In genomic region chr6:115675508-115676336, GRCm38 (mm10) we compare ENCODE assay signal across 8 mouse cellular contexts. TPM values are rescaled to one million over a fixed set of nuclear protein-coding genes. Genes with fewer than 3 reads are reported as not detected.
DNase-seq lines count a peak whose midpoint lies in the region; ATAC-seq and TF ChIP-seq lines count a peak whose summit lies in the region.

No protein-coding gene starts in this region.

- TF ChIP-seq EP300 in stomach, postnatal 0 days (optimal IDR thresholded peaks at IDR 0.05), result no peak

- H3K9ac ChIP-seq in heart, embryonic 14.5 days (ENCODE audit: low read length), result peak overlapping the region; percentile 99
- peak overlapping the region; percentile 100 for H3K9ac ChIP-seq in kidney, postnatal 0 days (ENCODE audit: low read depth, low read length)
- H3K9ac ChIP-seq in liver, embryonic 13.5 days, result peak overlapping the region; percentile 96
- peak overlapping the region; percentile 99 for H3K9ac ChIP-seq in stomach, postnatal 0 days (ENCODE audit: low read length)

- no peaks in the 10 kb centered on the region for H3K9me3 ChIP-seq in forebrain, embryonic 10.5 days
- H3K9me3 ChIP-seq in heart, embryonic 14.5 days (ENCODE audit: control insufficient read depth, low read length), result no peaks in the 10 kb centered on the region
- no peaks in the 10 kb centered on the region for H3K9me3 ChIP-seq in kidney, postnatal 0 days (replicated peaks; ENCODE audit: low read length)
- H3K9me3 ChIP-seq in liver, embryonic 13.5 days (replicated peaks), result no peaks in the 10 kb centered on the region
- H3K9me3 ChIP-seq in stomach, postnatal 0 days (ENCODE audit: control insufficient read depth, low read length), result no peaks in the 10 kb centered on the region

- peak overlapping the region; percentile 95 for H3K4me3 ChIP-seq in brown adipose tissue, adult 24 weeks (ENCODE audit: insufficient read depth, low read depth, low read length)
- H3K4me3 ChIP-seq in forebrain, embryonic 10.5 days, result peak overlapping the region; percentile 97
- H3K4me3 ChIP-seq in heart, embryonic 14.5 days (ENCODE audit: control insufficient read depth in 1 of 2, insufficient read depth in 1 of 2, low read depth in 1 of 2, low read length in 2 of 2), result peak overlapping the region; percentile 86 to 90
- peak overlapping the region; percentile 99 for H3K4me3 ChIP-seq in kidney, postnatal 0 days (replicated peaks; ENCODE audit: low read depth, low read length)
- peak overlapping the region; percentile 91 for H3K4me3 ChIP-seq in liver, embryonic 13.5 days (replicated peaks)
- peak overlapping the region; percentile 100 for H3K4me3 ChIP-seq in stomach, postnatal 0 days (ENCODE audit: low read depth, low read length)

- peaks cover 8% of the 10 kb centered on the region; the same call in 1 of the 2 replicates for H3K36me3 ChIP-seq in forebrain, embryonic 10.5 days (replicated peaks)
- no peaks in the 10 kb centered on the region for H3K36me3 ChIP-seq in heart, embryonic 14.5 days (ENCODE audit: control insufficient read depth, insufficient read depth, low read length)
- no peaks in the 10 kb centered on the region for H3K36me3 ChIP-seq in kidney, postnatal 0 days (ENCODE audit: insufficient read depth, low read length)
- H3K36me3 ChIP-seq in liver, embryonic 13.5 days, result no peaks in the 10 kb centered on the region
- H3K36me3 ChIP-seq in stomach, postnatal 0 days (ENCODE audit: control insufficient read depth, insufficient read depth, low read length), result no peaks in the 10 kb centered on the region

- DNase-seq in CD8-positive naive resting alpha-beta T cell, adult 2 months (ENCODE audit: low read depth in 2 of 2, low spot score in 2 of 2), result peak; percentile 21 to 36
- DNase-seq in forebrain, embryonic 10.5 days (ENCODE audit: extremely low spot score, low spot score), result peak; percentile 67
- DNase-seq in kidney, postnatal 0 days (ENCODE audit: low spot score), result peak; percentile 75
- DNase-seq in liver, embryonic 13.5 days, result peak; percentile 36
- DNase-seq in naive thymus-derived CD4-positive, alpha-beta T cell, adult 2 months (ENCODE audit: low read depth), result peak; percentile 64
- DNase-seq in stomach, postnatal 0 days (ENCODE audit: low spot score), result peak; percentile 64

- H3K4me1 ChIP-seq in brown adipose tissue, adult 24 weeks (ENCODE audit: control insufficient read depth, insufficient read depth, insufficient read length, low read length), result peaks cover 15% of the 10 kb centered on the region
- H3K4me1 ChIP-seq in forebrain, embryonic 10.5 days, result peaks cover 27% of the 10 kb centered on the region
- peaks cover 0 to 21% of the 10 kb centered on the region in 2 experiments; a peak in 2 of 4 replicates for H3K4me1 ChIP-seq in heart, embryonic 14.5 days (ENCODE audit: control insufficient read depth in 2 of 2, insufficient read depth in 2 of 2, low read length in 2 of 2)
- H3K4me1 ChIP-seq in kidney, postnatal 0 days (replicated peaks; ENCODE audit: insufficient read depth, low read length), result peaks cover 9% of the 10 kb centered on the region
- H3K4me1 ChIP-seq in liver, embryonic 13.5 days (replicated peaks), result peaks cover 55% of the 10 kb centered on the region
- no peaks in the 10 kb centered on the region for H3K4me1 ChIP-seq in stomach, postnatal 0 days (replicated peaks; ENCODE audit: control insufficient read depth, insufficient read depth)

- no peak for TF ChIP-seq CTCF in kidney, postnatal 0 days (IDR thresholded peaks at IDR 0.05; ENCODE audit: low read depth)
- TF ChIP-seq CTCF in stomach, postnatal 0 days (IDR thresholded peaks at IDR 0.05; ENCODE audit: low read depth), result no peak

- ATAC-seq in heart, embryonic 14.5 days (ENCODE audit: insufficient number of reproducible peaks, insufficient read depth, low FRiP score, low read depth), result peak; percentile 53
- peak; percentile 47 for ATAC-seq in kidney, postnatal 0 days (replicated peaks; ENCODE audit: low FRiP score, low read depth)
- peak; percentile 55 for ATAC-seq in liver, embryonic 13.5 days (ENCODE audit: low read depth)
- ATAC-seq in stomach, postnatal 0 days (ENCODE audit: low FRiP score, low TSS enrichment), result peak; percentile 43

- WGBS in forebrain, embryonic 10.5 days, result under 1% methylated on average over 53 of the region's 53 CpGs
- WGBS in heart, embryonic 14.5 days, result under 1% methylated on average over 53 of the region's 53 CpGs
- WGBS in kidney, postnatal 0 days, result under 1% methylated on average over 53 of the region's 53 CpGs
- WGBS in liver, embryonic 13.5 days (ENCODE audit: insufficient replicate concordance), result 2% methylated on average over 53 of the region's 53 CpGs
- 0% methylated on average over 43 of the region's 53 CpGs for WGBS in stomach, postnatal 0 days

- peak overlapping the region; percentile 95 for H3K27ac ChIP-seq in brown adipose tissue, adult 24 weeks (replicated peaks; ENCODE audit: low read depth, low read length)
- H3K27ac ChIP-seq in forebrain, embryonic 10.5 days, result peak overlapping the region; percentile 100
- H3K27ac ChIP-seq in heart, embryonic 14.5 days (replicated peaks in 1 of 2; ENCODE audit: control insufficient read depth in 1 of 2, insufficient read depth in 1 of 2, low read depth in 2 of 2, low read length in 2 of 2), result peak overlapping the region; percentile 91 to 97
- peak overlapping the region; percentile 99 for H3K27ac ChIP-seq in kidney, postnatal 0 days
- H3K27ac ChIP-seq in liver, embryonic 13.5 days, result peak overlapping the region; percentile 96
- peak overlapping the region; percentile 99 for H3K27ac ChIP-seq in stomach, postnatal 0 days (replicated peaks)

- H3K4me2 ChIP-seq in heart, embryonic 14.5 days (ENCODE audit: low read length), result peak overlapping the region; percentile 79
- peak overlapping the region; percentile 90 for H3K4me2 ChIP-seq in kidney, postnatal 0 days (ENCODE audit: low read length)
- peak overlapping the region; percentile 86 for H3K4me2 ChIP-seq in liver, embryonic 13.5 days
- H3K4me2 ChIP-seq in stomach, postnatal 0 days (replicated peaks; ENCODE audit: low read depth), result peak overlapping the region; percentile 85

- H3K27me3 ChIP-seq in forebrain, embryonic 10.5 days (ENCODE audit: poor library complexity, severe bottlenecking), result no peaks in the 10 kb centered on the region
- no peaks in the 10 kb centered on the region for H3K27me3 ChIP-seq in heart, embryonic 14.5 days (ENCODE audit: control insufficient read depth, insufficient read depth, low read length)
- H3K27me3 ChIP-seq in kidney, postnatal 0 days (ENCODE audit: insufficient read depth, low read length), result no peaks in the 10 kb centered on the region
- H3K27me3 ChIP-seq in liver, embryonic 13.5 days, result no peaks in the 10 kb centered on the region
- H3K27me3 ChIP-seq in stomach, postnatal 0 days (ENCODE audit: control insufficient read depth, insufficient read depth, low read length), result no peaks in the 10 kb centered on the region

RNA-seq across cellular contexts. Expression of gene Raf1, which starts 0.7 kb away (rescaled TPM):
- 70.3 and 114 TPM in 2 replicates for polyA plus RNA-seq in brown adipose tissue, adult 24 weeks (2012; ENCODE audit: insufficient read depth, insufficient read length, missing spikeins)
- polyA plus RNA-seq in forebrain, embryonic 10.5 days (2016; fragmentation: Nextera tagmentation; extraction: Ambion mirVana), result 119 and 121 TPM in 2 replicates
- polyA plus RNA-seq in heart, embryonic 14.5 days (2014; fragmentation: Nextera tagmentation; extraction: Ambion mirVana), result 131 and 139 TPM in 2 replicates
- 67.4 and 68.0 TPM in 2 replicates for polyA plus RNA-seq in kidney, postnatal 0 days (2015; fragmentation: Nextera tagmentation; extraction: Ambion mirVana)
- polyA plus RNA-seq in liver, embryonic 13.5 days (2015; fragmentation: Nextera tagmentation; extraction: Ambion mirVana), result 32.8 and 38.3 TPM in 2 replicates
- 67.1 and 70.8 TPM in 2 replicates for polyA plus RNA-seq in stomach, postnatal 0 days (2015; fragmentation: Nextera tagmentation; extraction: Ambion mirVana)

Comparison
In these comparisons a context has a peak if more than half of its experiments do, and no peak if none do; other contexts are left out.
1. Peak in every context shown above with its lines: DNase-seq, ATAC-seq, H3K4me3 ChIP-seq and H3K27ac ChIP-seq.